Mouse (Mus musculus) adrenal gland, adult (tissue): ENCODE results near the gene Amdhd1.

ENCODE experiments used
- DNase-seq, 2 experiments: peaks; one replicate each; pipeline ENCODE4 v3.0.0; 2022 to 2023; ENCODE audit warnings: low spot score in 1 of 2; ENCODE audit not compliant: inconsistent age in 2 of 2

The Amdhd1 gene

DNA sequence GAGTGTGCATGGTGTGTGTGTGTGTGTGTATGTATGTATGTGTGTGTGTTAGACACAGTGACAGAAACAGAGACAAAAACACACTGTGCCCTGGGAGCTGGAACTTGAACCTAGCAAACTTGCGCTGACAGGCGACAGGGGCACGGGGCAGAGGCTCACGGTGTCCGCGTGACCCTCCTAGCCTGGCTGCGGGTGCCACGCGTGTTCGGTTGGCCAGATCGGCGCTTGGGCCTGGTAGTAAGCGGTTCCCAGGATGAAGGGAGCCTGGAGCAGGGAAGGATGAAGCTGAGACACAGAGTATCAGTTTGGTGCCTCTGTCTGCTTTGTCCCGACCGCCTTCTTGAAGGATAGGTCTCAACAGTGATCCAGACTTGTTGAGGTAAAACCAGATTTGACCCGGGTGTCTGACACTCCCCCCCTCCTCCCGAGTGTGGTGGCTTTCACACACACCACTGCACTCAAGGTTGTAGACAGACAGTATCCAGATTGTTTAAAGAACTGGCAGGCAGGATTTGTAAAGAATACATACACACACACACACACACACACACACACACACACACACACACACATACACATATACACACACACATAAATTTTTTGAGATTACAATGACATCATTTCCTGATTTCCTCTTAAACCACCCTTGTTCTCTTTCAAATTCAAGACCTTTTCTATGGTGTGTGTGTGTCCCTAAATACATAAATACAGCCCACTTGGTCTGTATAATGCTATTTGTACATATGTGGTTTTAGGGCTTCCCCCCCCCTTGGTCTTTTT lies 788 bp upstream of the Amdhd1 start, which contains the start of gene Ccdc38:
TSS of gene Ccdc38 (plus strand) at position 202 of the 780 bp plus-strand sequence.
- DNase-seq = peak in 1 of 2 experiments; percentile 9

- DNase-seq = no peak
Observed at GRCm38 (mm10) chr10:93538818-93539217, 1.0 kb downstream of the Amdhd1 start.

GRCm38 (mm10) chr10:93538287-93538686 lies 1.5 kb downstream of the Amdhd1 start:
- no peak for DNase-seq

GRCm38 (mm10) chr10:93525329-93525728 lies 14.5 kb downstream of the Amdhd1 start:
- no peak for DNase-seq

- DNase-seq = no peak
Observed at GRCm38 (mm10) chr10:93520994-93521393, 18.8 kb downstream of the Amdhd1 start.

DNA sequence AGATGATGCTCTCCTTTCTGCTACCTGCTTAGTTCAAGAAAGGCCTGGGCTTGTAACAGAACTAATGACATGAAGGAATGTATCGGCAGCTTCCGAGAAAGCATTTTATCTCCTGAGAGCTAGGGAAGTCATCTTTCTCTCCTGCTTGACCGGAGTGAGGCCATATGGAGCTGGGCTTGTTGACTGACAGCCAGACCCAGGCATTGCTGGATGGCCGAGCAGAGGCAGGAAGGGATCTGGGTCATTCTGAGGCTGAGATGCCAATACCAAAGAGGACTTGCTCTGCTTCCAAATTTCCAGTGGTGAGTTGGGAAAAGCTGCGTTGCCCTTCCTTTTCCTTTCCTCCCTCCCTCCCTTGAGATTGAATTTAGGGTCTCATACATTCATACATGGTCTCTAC lies 20.1 kb downstream of the Amdhd1 start:
- no peak for DNase-seq

DNA sequence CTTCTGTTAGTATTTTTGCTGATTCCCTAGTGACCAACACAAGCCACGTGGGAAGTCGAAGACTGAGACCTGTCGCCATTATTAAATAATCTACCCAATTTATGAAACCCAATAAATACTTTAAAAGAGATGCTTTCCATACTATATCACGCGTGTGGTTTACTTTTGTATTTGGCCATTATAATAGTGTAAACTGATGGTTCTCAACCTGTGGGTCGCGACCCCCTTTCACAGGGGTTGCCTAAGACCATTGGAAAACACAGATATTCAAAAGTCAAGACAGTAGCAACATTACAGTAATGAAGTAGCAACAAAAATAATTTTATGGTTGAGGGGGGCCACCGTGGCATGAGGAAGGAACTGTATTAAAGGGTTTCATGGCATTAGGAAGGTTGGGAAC lies 20.7 kb downstream of the Amdhd1 start:
- no peak for DNase-seq

DNA sequence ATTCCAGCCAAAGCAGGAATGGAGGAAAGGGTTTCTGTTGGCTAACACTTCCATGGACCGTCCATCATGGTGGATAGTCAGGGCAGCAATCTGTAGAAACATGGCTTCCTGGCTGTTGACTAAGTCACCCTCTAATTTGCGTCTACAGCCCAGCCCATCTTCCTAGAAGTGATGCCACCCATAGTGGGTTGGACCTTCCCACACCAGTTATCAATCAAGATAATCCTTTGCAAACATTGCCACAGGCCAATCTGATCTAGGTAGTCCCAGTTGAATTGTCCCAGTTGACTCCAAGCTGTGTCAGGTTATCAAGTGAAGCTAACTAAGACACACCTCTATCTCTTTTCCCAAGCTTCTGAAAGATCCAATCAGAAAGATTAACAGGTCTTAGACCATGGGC lies 21.2 kb downstream of the Amdhd1 start:
- no peak for DNase-seq

- DNase-seq = no peak
Observed at GRCm38 (mm10) chr10:93518186-93518585, 21.6 kb downstream of the Amdhd1 start.

GRCm38 (mm10) chr10:93517754-93518153 lies 22.1 kb downstream of the Amdhd1 start:
- DNase-seq = no peak

- DNase-seq = no peak
Observed at GRCm38 (mm10) chr10:93515927-93516326, 23.9 kb downstream of the Amdhd1 start.

- DNase-seq = no peak
Observed at GRCm38 (mm10) chr10:93515419-93515818, 24.4 kb downstream of the Amdhd1 start.

GRCm38 (mm10) chr10:93509532-93510153 lies 30.2 kb downstream of the Amdhd1 start:
- DNase-seq = no peak

DNA sequence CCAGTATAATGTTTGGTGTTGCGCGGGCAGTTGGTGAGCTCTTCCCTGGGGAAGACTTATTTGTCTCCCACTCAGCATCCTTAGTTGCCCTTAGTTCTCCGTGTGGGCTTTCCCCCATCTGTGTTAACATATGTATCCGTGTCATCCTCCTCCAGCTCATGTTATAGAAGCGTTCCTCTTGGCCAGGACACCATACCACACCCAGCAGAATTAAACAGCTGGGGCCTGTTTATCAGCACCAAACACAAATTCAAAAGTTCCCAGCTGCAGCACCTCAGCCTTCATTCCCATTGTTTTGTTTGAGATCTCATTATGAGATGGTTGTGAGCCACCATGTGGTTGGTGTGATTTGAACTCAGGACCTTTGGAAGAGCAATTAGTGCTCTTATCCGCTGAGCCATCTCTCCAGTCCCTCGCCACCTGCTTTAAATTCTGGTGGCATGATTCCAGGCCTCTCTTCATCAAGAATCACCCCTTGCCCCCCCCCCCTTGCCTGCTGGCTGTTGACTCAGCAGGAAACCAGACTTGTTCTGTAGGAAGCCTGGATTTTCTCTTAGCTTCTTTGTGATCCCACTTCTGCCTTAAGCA lies 31.4 kb downstream of the Amdhd1 start:
- no peak for DNase-seq

DNA sequence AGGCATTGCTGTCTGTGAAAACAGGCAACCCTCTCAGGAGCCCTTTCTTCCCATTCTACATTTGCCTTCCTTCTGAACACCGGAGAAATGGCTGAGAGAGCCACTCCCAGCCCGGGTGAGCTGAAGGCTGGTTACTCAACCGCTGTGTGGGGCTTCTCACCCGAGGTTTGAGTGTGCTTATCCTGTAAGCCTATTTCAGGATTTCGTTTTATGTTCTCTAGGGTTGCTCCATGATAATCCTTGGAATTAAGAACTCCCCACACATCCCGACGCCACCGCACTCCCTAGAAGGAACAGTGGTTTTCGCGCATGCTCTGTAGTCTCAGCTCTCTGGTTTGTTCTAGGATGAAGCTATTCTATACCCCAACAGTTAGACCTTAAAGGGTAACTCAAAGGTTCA lies 38.5 kb downstream of the Amdhd1 start:
- no peak for DNase-seq

- DNase-seq = no peak
Observed at GRCm38 (mm10) chr10:93500864-93501263, 39.0 kb downstream of the Amdhd1 start.

- no peak for DNase-seq
Observed at GRCm38 (mm10) chr10:93490451-93490850, 49.4 kb downstream of the Amdhd1 start.

DNA sequence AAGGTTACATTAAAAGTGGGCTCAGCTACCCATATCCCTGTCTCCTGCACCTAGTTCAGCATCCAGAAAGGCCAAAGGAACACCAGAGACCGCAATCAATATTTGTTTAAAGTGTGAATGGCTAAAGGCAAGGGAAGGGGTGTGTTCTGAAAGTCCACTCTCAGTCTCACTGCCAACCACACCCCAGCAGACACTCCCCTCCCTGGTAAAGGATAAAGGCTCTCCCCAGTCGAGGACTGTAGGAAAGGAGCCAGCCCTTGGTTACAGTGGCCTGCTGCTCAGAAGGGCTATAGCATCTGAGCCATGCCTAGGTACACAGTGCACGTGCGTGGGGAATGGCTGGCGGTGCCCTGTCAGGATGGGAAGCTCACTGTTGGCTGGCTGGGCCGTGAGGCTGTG lies 51.0 kb downstream of the Amdhd1 start:
- DNase-seq = no peak

DNA sequence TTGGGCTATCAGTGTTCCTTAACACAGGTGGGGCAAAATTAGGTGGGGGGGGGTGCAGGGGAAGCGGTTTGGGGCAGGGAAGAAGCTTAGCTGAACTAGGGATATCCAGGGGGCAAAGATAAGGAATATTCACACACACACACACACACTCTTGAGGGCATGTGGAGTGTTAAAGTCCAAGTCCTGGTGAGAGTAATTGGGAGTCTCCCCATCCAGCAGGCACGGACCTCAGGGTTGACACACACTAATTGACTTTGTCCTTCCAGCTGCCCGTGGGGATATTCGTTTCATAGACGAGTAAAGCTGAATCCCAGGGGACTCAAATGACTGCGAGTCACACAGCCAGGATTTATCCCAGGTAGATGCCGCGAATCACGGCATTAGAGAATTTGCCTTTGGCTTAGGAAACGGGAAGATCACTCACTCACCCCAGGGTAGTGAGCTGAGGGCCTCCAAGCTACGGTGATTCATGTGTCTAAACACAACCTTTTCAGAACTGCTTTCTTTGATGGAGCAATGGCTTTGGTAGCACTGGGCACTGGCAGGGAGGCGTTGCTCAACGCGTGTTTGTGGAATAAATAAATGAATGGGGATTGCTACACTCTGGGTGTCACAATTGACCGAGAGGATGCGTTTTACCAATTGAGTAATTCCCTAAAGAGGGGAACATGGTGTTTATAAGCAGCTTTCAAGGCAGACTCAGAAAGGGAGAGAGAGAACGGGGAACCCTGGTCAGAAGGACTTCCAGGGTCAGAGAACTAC lies 51.6 kb downstream of the Amdhd1 start, which contains the start of gene Hal:
TSS of gene Hal (plus strand) at position 703 of the 762 bp plus-strand sequence.
- DNase-seq = peak in 1 of 2 experiments; percentile 72

- DNase-seq = peak; percentile 25 to 72
Observed at GRCm38 (mm10) chr10:93486622-93487021, 53.2 kb downstream of the Amdhd1 start.

DNA sequence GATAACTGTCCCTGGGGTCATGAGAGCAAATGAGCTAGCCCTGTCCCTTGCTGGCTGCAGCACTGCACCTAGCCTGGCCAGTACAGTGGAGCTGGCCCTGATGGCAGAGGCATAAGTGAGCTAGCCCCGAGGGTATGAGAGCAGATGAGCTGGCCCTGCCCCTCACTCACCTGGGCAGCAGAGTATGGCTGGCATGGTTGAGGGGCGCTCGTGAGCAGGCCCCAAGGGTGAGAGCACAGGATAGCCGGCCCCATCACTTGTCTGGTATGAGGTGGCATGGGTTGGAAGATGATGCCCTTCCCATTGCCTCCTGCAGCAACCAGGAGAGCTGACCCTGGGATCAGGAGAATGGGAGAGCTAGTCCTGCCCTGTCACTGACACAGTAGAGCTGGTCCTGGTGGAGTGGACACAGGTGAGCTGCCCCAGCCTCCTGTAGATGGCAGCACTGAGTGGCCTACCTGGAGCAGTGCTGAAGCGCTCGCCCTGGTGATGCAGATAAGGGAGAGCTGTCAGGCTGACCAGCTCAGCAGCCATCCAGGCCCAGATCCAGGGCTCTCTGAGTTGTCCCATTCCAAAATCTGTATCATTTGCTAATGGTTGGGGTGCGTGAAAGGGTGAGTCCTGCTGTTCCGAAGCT lies 54.7 kb downstream of the Amdhd1 start:
- DNase-seq = peak; percentile 25 to 58
